Mouse (Mus musculus) midbrain, embryonic 11.5 days (tissue): Measurements from ENCODE around the gene Ltbp1. TPM values are rescaled to one million over a fixed set of nuclear protein-coding genes. Genes with fewer than 3 reads are reported as not detected.

ENCODE experiments used
- ATAC-seq: fragments of 200-750 bp; cut with Nextera tagmentation; 2 replicates; pipeline ENCODE4 v1.8.0; 2017; ENCODE audit warnings: moderate TSS enrichment, moderate library complexity; ENCODE audit not compliant: low FRiP score
- DNase-seq: peaks from one replicate; pipeline ENCODE4 v3.0.0; 2015; ENCODE audit warnings: low spot score; ENCODE audit errors: missing footprints
- H3K27ac ChIP-seq: fragments of 300-500 bp; sonication (generic); 2 replicates; pipeline ENCODE4 v1.5.1; 2014; ENCODE audit warnings: low read depth, low read length
- H3K27me3 ChIP-seq: fragments of 300-500 bp; sonication (generic); 2 replicates; pipeline ENCODE4 v1.6.1; 2014; ENCODE audit warnings: mild to moderate bottlenecking, low read length, moderate library complexity, mixed read lengths; ENCODE audit not compliant: control insufficient read depth, insufficient read depth
- H3K36me3 ChIP-seq: fragments of 300-500 bp; sonication (generic); 2 replicates; pipeline ENCODE4 v1.6.1; 2014; ENCODE audit warnings: mild to moderate bottlenecking, low read length, moderate library complexity, mixed read lengths; ENCODE audit not compliant: control insufficient read depth, insufficient read depth
- H3K4me1 ChIP-seq: fragments of 300-500 bp; sonication (generic); 2 replicates; pipeline ENCODE4 v1.6.1; 2014; ENCODE audit warnings: low read length; ENCODE audit not compliant: control insufficient read depth, insufficient read depth
- H3K4me2 ChIP-seq: fragments of 300-500 bp; sonication (generic); 2 replicates; pipeline ENCODE4 v1.6.1; 2014; ENCODE audit warnings: mild to moderate bottlenecking, moderate library complexity
- H3K4me3 ChIP-seq: fragments of 300-500 bp; sonication (generic); 2 replicates; pipeline ENCODE4 v1.5.1; 2014; ENCODE audit warnings: low read depth, low read length
- H3K9ac ChIP-seq: fragments of 300-500 bp; sonication (generic); 2 replicates; pipeline ENCODE4 v1.6.1; 2014; ENCODE audit warnings: low read length
- H3K9me3 ChIP-seq: fragments of 300-500 bp; sonication (generic); 2 replicates; pipeline ENCODE4 v1.6.1; 2016; ENCODE audit warnings: low read length; ENCODE audit not compliant: control insufficient read depth
- WGBS: fragments of 180-500 bp; shearing (Covaris S2); extraction: QIAGEN DNeasy Blood & Tissue Kit; methylation state at CpG from one replicate; pipeline ENCODE4 v1.1.7; 2014; 5-methylcytosine and 5-hydroxymethylcytosine counted together
- polyA plus RNA-seq: library from polyadenylated mRNA; unstranded; fragments of >200 nt; fragmentation: Nextera tagmentation; extraction: Ambion mirVana; gene quantifications from 2 replicates; pipeline ENCODE4 v1.2.1, GENCODE M21; 2014

Gene Ltbp1
- polyA plus RNA-seq, 1 experiment from 2014 or later, result 6.2 TPM

- no peak for ATAC-seq
- Histone ChIP-seq H3K4me2 (no peak overlapping the region), H3K27ac (no peak overlapping the region), H3K9me3 (no peaks in the 10 kb centered on the region), H3K4me3 (no peak overlapping the region), H3K27me3 (no peaks in the 10 kb centered on the region), H3K36me3 (no peaks in the 10 kb centered on the region), H3K4me1 (no peaks in the 10 kb centered on the region), H3K9ac (no peak overlapping the region)
- WGBS, result 83% methylated on average over 4 of the region's 4 CpGs
- no peak for DNase-seq
Observed at GRCm38 (mm10) chr17:75300908-75301307, 295.5 kb downstream of the Ltbp1 start.

- no peaks in the 10 kb centered on the region for H3K4me1 ChIP-seq
- no peak for ATAC-seq
- 77% methylated on average over 1 of the region's 1 CpGs for WGBS
- no peak overlapping the region for H3K4me2 ChIP-seq
- no peaks in the 10 kb centered on the region for H3K36me3 ChIP-seq
- DNase-seq, result no peak
- H3K27ac ChIP-seq, result no peak overlapping the region
- no peaks in the 10 kb centered on the region for H3K27me3 ChIP-seq
- H3K9me3 ChIP-seq, result no peaks in the 10 kb centered on the region
- no peak overlapping the region for H3K4me3 ChIP-seq
- no peak overlapping the region for H3K9ac ChIP-seq
Observed at GRCm38 (mm10) chr17:75304807-75305420, 299.5 kb downstream of the Ltbp1 start.

GRCm38 (mm10) chr17:75305714-75306113, 300.3 kb downstream of the Ltbp1 start:
- no peak for ATAC-seq
- 100% methylated on average over 1 of the region's 1 CpGs for WGBS
- Histone ChIP-seq H3K36me3 (no peaks in the 10 kb centered on the region), H3K4me2 (no peak overlapping the region), H3K9ac (no peak overlapping the region), H3K27ac (no peak overlapping the region), H3K9me3 (no peaks in the 10 kb centered on the region), H3K4me1 (no peaks in the 10 kb centered on the region), H3K27me3 (no peaks in the 10 kb centered on the region), H3K4me3 (no peak overlapping the region)
- DNase-seq, result no peak

GRCm38 (mm10) chr17:75307070-75308011, 302.0 kb downstream of the Ltbp1 start:
- 67% methylated on average over 18 of the region's 18 CpGs for WGBS
- Histone ChIP-seq H3K27ac (no peak overlapping the region), H3K4me1 (no peaks in the 10 kb centered on the region), H3K9ac (no peak overlapping the region), H3K4me2 (no peak overlapping the region), H3K9me3 (no peaks in the 10 kb centered on the region), H3K4me3 (no peak overlapping the region), H3K27me3 (no peaks in the 10 kb centered on the region), H3K36me3 (no peaks in the 10 kb centered on the region)
- peak; percentile 48; the same call in 1 of the 2 replicates for ATAC-seq
- no peak for DNase-seq

- no peaks in the 10 kb centered on the region for H3K9me3 ChIP-seq
- H3K4me1 ChIP-seq, result no peaks in the 10 kb centered on the region
- H3K27me3 ChIP-seq, result no peaks in the 10 kb centered on the region
- no peak overlapping the region for H3K4me3 ChIP-seq
- no peak overlapping the region for H3K4me2 ChIP-seq
- 90% methylated on average over 4 of the region's 4 CpGs for WGBS
- ATAC-seq (no peak), DNase-seq (no peak)
- H3K9ac ChIP-seq, result no peak overlapping the region
- no peaks in the 10 kb centered on the region for H3K36me3 ChIP-seq
- no peak overlapping the region for H3K27ac ChIP-seq
Observed at GRCm38 (mm10) chr17:75317106-75317505, 311.7 kb downstream of the Ltbp1 start.

GRCm38 (mm10) chr17:75323229-75323628, 317.9 kb downstream of the Ltbp1 start:
- ATAC-seq (no peak), DNase-seq (no peak)
- 85% methylated on average over 5 of the region's 5 CpGs for WGBS
- no peak overlapping the region for H3K4me3 ChIP-seq
- no peak overlapping the region for H3K27ac ChIP-seq
- no peaks in the 10 kb centered on the region for H3K36me3 ChIP-seq
- H3K4me2 ChIP-seq, result no peak overlapping the region
- no peak overlapping the region for H3K9ac ChIP-seq
- H3K4me1 ChIP-seq, result no peaks in the 10 kb centered on the region
- H3K27me3 ChIP-seq, result no peaks in the 10 kb centered on the region
- H3K9me3 ChIP-seq, result no peaks in the 10 kb centered on the region

GRCm38 (mm10) chr17:75323766-75324165, 318.4 kb downstream of the Ltbp1 start:
- Histone ChIP-seq H3K4me3 (no peak overlapping the region), H3K27me3 (no peaks in the 10 kb centered on the region), H3K4me2 (no peak overlapping the region), H3K27ac (no peak overlapping the region), H3K36me3 (no peaks in the 10 kb centered on the region), H3K4me1 (no peaks in the 10 kb centered on the region), H3K9me3 (no peaks in the 10 kb centered on the region), H3K9ac (no peak overlapping the region)
- ATAC-seq (no peak), DNase-seq (no peak)
- 93% methylated on average over 10 of the region's 10 CpGs for WGBS

GRCm38 (mm10) chr17:75328102-75328639, 322.8 kb downstream of the Ltbp1 start:
- Histone ChIP-seq H3K27ac (no peak overlapping the region), H3K9me3 (no peaks in the 10 kb centered on the region), H3K4me3 (no peak overlapping the region), H3K27me3 (no peaks in the 10 kb centered on the region), H3K36me3 (no peaks in the 10 kb centered on the region), H3K4me1 (no peaks in the 10 kb centered on the region), H3K9ac (no peak overlapping the region), H3K4me2 (no peak overlapping the region)
- DNase-seq, result no peak
- ATAC-seq, result no peak
- WGBS, result 82% methylated on average over 10 of the region's 10 CpGs

- H3K4me3 ChIP-seq, result no peak overlapping the region
- 90% methylated on average over 6 of the region's 6 CpGs for WGBS
- H3K4me2 ChIP-seq, result no peak overlapping the region
- H3K4me1 ChIP-seq, result no peaks in the 10 kb centered on the region
- H3K9me3 ChIP-seq, result no peaks in the 10 kb centered on the region
- H3K9ac ChIP-seq, result no peak overlapping the region
- H3K36me3 ChIP-seq, result no peaks in the 10 kb centered on the region
- ATAC-seq, result no peak
- H3K27me3 ChIP-seq, result no peaks in the 10 kb centered on the region
- DNase-seq, result no peak
- no peak overlapping the region for H3K27ac ChIP-seq
Observed at GRCm38 (mm10) chr17:75330366-75330765, 325.0 kb downstream of the Ltbp1 start.
